Mouse (Mus musculus) liver, embryonic 13.5 days (tissue): Measurements from ENCODE around the gene Hist1h1b. TPM values are rescaled to one million over a fixed set of nuclear protein-coding genes. Genes with fewer than 3 reads are reported as not detected.
"Not testable (repeated sequence)": the region's sequence is repeated elsewhere in the genome, so short reads cannot be mapped to it uniquely, and the experiment has no call there.

Source experiments
- ATAC-seq: fragments of 200-750 bp; cut with Nextera tagmentation; 2 replicates; pipeline ENCODE4 v1.8.0; 2017; ENCODE audit warnings: low read depth, mild to moderate bottlenecking, moderate number of reproducible peaks, moderate library complexity
- DNase-seq: peaks from one replicate; pipeline ENCODE4 v3.0.0; 2022
- H3K27ac ChIP-seq: fragments of 300-500 bp; sonication (generic); 2 replicates; pipeline ENCODE4 v1.5.1; 2015; ENCODE audit warnings: moderate library complexity, mild to moderate bottlenecking, inconsistent platforms
- H3K27me3 ChIP-seq: fragments of 300-500 bp; sonication (generic); 2 replicates; pipeline ENCODE4 v1.6.1; 2015; ENCODE audit warnings: mild to moderate bottlenecking, inconsistent platforms
- H3K36me3 ChIP-seq: fragments of 300-500 bp; sonication (generic); 2 replicates; pipeline ENCODE4 v1.6.1; 2015; ENCODE audit warnings: mild to moderate bottlenecking, inconsistent platforms
- H3K4me1 ChIP-seq: fragments of 300-500 bp; sonication (generic); replicated peaks from 2 replicates; pipeline ENCODE4 v1.6.1; 2015; ENCODE audit warnings: inconsistent platforms
- H3K4me2 ChIP-seq: fragments of 300-500 bp; sonication (generic); 2 replicates; pipeline ENCODE4 v1.6.1; 2015; ENCODE audit warnings: inconsistent platforms, mild to moderate bottlenecking, moderate library complexity
- H3K4me3 ChIP-seq: fragments of 300-500 bp; sonication (generic); replicated peaks from 2 replicates; pipeline ENCODE4 v1.5.1; 2015; ENCODE audit warnings: mild to moderate bottlenecking, inconsistent platforms
- H3K9ac ChIP-seq: fragments of 300-500 bp; sonication (generic); 2 replicates; pipeline ENCODE4 v1.6.1; 2015; ENCODE audit warnings: mild to moderate bottlenecking, inconsistent platforms
- H3K9me3 ChIP-seq: fragments of 300-500 bp; sonication (generic); replicated peaks from 2 replicates; pipeline ENCODE4 v1.6.1; 2016; ENCODE audit warnings: inconsistent platforms
- WGBS: fragments of 180-500 bp; shearing (Covaris S2); methylation state at CpG from one replicate; pipeline ENCODE4 v1.1.7; 2015; ENCODE audit not compliant: insufficient replicate concordance; 5-methylcytosine and 5-hydroxymethylcytosine counted together
- polyA plus RNA-seq: library from polyadenylated mRNA; unstranded; fragments of >200 nt; fragmentation: Nextera tagmentation; extraction: Ambion mirVana; gene quantifications from 2 replicates; pipeline ENCODE4 v1.2.1, GENCODE M21; 2015

Gene Hist1h1b
- 37.3 and 37.6 TPM in 2 replicates for polyA plus RNA-seq

DNA sequence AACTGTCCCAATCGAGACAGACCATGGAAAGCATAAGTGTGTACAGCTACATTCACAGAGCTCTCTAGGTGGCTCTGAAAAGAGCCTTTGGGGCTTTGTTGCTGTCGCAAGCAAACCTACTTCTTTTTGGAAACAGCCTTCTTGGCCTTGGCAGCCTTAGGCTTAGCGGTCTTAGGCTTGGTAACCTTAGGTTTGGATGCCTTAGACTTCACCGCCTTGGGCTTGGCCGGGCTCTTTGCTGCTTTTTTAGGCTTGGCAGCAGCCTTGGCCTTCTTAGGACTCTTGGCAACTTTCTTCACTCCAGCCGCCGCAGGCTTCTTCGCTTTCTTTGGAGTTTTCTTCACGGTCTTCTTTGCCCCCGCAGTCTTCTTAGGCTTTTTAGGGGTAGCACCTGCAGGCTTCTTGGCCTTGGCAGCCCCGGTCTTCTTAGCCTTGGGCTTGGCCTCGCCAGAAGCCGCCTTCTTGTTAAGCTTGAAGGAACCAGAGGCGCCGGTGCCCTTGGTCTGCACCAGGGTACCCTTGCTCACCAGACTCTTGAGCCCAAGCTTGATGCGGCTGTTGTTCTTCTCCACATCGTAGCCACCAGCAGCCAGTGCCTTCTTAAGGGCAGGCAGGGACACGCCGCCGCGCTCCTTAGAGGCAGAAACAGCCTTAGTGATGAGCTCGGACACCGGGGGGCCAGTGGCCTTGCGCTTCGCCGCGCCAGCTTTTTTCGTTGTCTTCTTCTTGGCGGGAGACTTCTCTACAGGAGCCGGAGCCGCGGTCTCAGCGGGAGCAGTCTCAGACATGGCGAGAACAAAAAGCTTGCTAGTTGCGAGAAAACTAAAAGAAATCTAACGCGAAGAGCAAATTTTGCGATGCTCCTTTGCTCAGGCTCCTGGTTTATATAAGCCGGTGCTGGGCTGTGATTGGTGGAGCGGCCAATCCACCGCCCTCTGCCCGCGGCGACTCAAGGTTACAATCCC, at the start of gene Hist1h1b:
Gene Hist1h1b (minus strand): TSS at position 859 of the 965 bp plus-strand sequence.
- H3K27me3 ChIP-seq: no peaks in the 10 kb centered on the region
- H3K4me2 ChIP-seq: peak within 1 kb of the TSS; percentile 91
- DNase-seq (peak; percentile 87), ATAC-seq (peak; percentile 54)
- H3K9me3 ChIP-seq: no peaks in the 10 kb centered on the region
- H3K4me3 ChIP-seq: peak within 1 kb of the TSS; percentile 73
- no peaks in the 10 kb centered on the region for H3K36me3 ChIP-seq
- peak within 1 kb of the TSS; percentile 93 for H3K9ac ChIP-seq
- H3K4me1 ChIP-seq: peaks cover 57% of the 10 kb centered on the region
- under 1% methylated on average over 44 of the region's 44 CpGs for WGBS
- H3K27ac ChIP-seq: peak within 1 kb of the TSS; percentile 100

DNA sequence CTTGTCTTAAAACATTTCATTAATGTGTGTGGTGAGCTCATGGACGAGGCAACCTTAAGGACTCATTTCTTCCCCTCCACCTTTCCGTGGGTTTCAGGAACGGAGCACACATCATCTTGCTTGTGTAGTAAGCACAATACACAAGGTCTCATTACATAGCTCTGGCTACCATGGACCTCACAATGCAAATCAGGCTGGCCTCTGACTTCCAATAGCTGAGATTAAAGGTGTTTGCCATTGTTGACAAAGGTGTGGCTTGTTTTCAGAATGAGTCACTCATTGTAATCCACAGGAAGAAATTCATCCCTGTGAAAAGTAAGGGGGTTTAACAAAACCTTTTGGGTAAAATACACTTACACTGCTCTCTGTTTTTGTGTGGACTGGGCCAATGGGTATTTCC, 48.1 kb upstream of the Hist1h1b start:
- no peak for ATAC-seq
- Histone ChIP-seq H3K9me3 (no peaks in the 10 kb centered on the region), H3K27me3 (no peaks in the 10 kb centered on the region), H3K27ac (0 out of 2 replicates have a peak overlapping the region, but pooled peaks have one; percentile 87), H3K4me2 (no peak overlapping the region), H3K36me3 (peaks cover 4% of the 10 kb centered on the region; the same call in 1 of the 2 replicates), H3K4me3 (no peak overlapping the region), H3K4me1 (peaks cover 31% of the 10 kb centered on the region), H3K9ac (no peak overlapping the region)
- no peak for DNase-seq
- 79% methylated on average over 3 of the region's 3 CpGs for WGBS

DNA sequence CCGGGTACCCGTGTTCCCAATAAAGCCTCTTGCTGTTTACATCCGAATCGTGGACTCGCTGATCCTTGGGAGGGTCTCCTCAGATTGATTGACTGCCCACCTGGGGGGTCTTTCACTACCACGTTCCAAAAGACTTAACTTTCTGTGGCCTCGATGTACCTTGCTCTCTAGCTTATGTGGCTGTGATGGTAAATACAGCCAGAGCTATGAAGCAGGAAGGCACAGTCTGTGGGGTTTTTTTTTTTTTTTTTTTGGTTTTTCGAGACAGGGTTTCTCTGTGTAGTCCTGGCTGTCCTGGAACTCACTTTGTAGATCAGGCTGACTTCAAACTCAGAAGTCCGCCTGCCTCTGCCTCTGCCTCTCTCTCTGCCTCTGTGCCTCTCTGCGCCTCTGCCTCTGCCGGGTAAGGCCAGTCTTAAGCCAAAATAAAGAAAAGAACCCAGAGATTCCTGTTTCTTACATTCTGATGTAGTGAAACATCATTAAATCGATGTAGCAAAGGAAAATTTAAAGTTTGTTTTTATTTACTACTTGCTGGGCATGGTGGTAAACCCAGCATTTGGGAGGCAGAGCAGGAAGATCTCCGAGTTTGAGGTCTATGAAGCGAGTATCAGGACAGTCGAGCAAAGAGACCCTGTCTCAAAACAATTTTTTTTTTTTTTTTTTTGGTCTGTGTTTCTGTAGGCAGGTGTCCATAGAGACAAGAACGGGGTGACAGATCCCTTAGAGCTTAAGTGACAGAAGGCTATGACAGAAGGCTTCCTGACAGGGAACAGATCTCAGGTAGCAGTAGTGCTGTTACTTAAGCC, 39.9 kb upstream of the Hist1h1b start:
- DNase-seq, H3K4me2 ChIP-seq, H3K9me3 ChIP-seq, H3K27me3 ChIP-seq, H3K4me1 ChIP-seq, H3K4me3 ChIP-seq, H3K9ac ChIP-seq, H3K36me3 ChIP-seq, H3K27ac ChIP-seq: not testable (repeated sequence)
- WGBS: 69% methylated on average over 7 of the region's 16 CpGs
- ATAC-seq: peak; percentile 61; the same call in 1 of the 2 replicates

DNA sequence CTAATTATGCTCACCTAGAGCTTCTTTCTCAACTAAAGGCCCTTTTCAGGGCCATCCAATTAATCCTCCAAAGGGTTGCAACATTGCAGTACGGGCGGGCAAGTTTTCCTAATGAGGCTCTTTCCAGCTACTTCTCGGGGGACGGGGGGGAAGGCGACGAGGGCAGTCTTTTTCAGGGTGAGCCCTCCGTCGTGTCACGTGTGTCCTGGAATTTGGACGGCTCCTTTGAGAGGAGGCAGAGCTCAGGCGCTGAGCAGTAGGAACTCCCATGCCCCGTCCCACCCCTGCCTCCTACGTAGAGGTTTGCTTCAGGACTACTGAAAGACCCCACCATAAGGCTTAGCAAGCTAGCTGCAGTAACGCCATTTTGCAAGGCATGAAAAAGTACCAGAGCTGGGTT, 31.7 kb upstream of the Hist1h1b start:
- whole genome bisulfite sequencing: under 1% methylated on average over 14 of the region's 14 CpGs
- Histone ChIP-seq H3K27ac (peak overlapping the region; percentile 86), H3K4me2 (peak overlapping the region; percentile 48), H3K4me3 (peak overlapping the region; percentile 37), H3K9ac (peak overlapping the region; percentile 57)
- not testable (repeated sequence) for H3K27me3 ChIP-seq, H3K4me1 ChIP-seq, H3K36me3 ChIP-seq, H3K9me3 ChIP-seq
- ATAC-seq: peak; percentile 62
- peak; percentile 53 for DNase-seq

DNA sequence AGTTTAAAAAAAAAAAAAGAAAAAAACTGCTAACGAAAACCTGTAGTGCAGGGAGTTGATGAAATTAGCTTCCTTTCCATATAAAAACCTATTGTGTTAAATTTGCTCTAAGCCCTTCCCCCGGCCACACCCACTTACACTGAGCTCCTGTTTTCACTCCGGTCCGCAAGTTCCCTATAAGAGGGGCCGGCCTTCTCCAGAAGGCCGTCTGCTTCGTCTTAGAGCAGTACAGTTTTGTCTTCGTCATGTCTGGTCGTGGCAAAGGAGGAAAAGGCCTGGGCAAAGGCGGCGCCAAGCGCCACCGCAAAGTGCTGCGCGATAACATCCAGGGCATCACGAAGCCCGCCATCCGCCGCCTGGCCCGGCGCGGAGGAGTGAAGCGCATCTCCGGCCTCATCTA, 31.1 kb upstream of the Hist1h1b start, which contains the start of gene Hist1h4m:
Gene Hist1h4m (plus strand): TSS at position 208 of the 400 bp plus-strand sequence.
- H3K27ac ChIP-seq: peak within 1 kb of the TSS; percentile 86
- H3K4me2 ChIP-seq: peak within 1 kb of the TSS; percentile 48
- DNase-seq, H3K36me3 ChIP-seq, H3K4me1 ChIP-seq, H3K27me3 ChIP-seq, H3K9me3 ChIP-seq: not testable (repeated sequence)
- peak; percentile 19 for ATAC-seq
- H3K9ac ChIP-seq: peak within 1 kb of the TSS; percentile 57
- peak within 1 kb of the TSS; percentile 37 for H3K4me3 ChIP-seq
- WGBS: no CpG with 5 or more reads among the region's 24 CpGs

DNA sequence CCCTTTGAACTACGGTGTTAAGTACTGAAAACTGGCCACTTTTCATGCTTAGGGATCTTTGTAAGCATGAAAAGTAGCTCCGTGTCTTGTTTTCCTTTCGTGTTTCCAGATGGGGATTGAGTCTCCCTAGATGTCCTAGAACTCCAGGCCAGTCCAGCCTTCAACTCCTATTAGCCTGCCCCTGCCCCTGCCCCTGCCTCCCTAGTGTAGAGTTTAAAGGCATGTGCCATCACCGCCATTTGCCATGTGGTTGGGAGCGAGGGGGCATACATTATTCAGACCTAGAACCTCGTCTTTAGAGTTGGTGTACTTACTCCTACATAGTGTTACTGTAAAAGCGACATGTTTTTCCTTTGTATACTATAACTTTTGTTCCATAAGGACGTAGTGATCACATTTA, 30.6 kb upstream of the Hist1h1b start:
- not testable (repeated sequence) for H3K9me3 ChIP-seq, H3K4me1 ChIP-seq, H3K27ac ChIP-seq, DNase-seq, H3K4me2 ChIP-seq, H3K9ac ChIP-seq, H3K36me3 ChIP-seq, H3K4me3 ChIP-seq, H3K27me3 ChIP-seq
- peak; percentile 5; the same call in 1 of the 2 replicates for ATAC-seq
- WGBS: no CpG with 5 or more reads among the region's 8 CpGs

DNA sequence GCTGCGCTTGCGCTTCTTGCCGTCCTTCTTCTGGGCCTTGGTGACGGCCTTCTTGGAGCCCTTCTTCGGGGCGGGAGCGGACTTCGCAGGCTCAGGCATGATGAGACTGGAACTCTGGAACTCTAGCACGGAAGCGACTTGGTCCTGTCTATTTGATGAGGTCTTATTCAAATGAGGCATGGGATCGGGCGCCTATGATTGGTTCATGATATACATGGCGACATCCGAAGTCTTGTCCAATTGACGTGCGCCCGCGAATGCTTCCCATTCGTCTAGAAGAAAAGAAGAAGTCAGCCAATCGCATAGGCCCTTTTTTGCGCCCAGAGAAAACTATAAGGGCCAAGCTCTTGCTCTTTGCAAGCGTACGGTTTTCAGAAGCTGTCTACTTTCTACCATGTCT, 29.6 kb upstream of the Hist1h1b start, which contains the start of the genes Hist1h2bq and Hist1h2ao:
Gene Hist1h2bq (minus strand): TSS at position 125 of the 400 bp plus-strand sequence.
Gene Hist1h2ao (plus strand): TSS at position 393 of the 400 bp plus-strand sequence.
- ATAC-seq: peak; percentile 87
- not testable (repeated sequence) for H3K27me3 ChIP-seq, H3K27ac ChIP-seq, H3K9ac ChIP-seq, H3K4me1 ChIP-seq, H3K36me3 ChIP-seq, DNase-seq, H3K4me2 ChIP-seq, H3K4me3 ChIP-seq, H3K9me3 ChIP-seq
- WGBS: no CpG with 5 or more reads among the region's 23 CpGs

DNA sequence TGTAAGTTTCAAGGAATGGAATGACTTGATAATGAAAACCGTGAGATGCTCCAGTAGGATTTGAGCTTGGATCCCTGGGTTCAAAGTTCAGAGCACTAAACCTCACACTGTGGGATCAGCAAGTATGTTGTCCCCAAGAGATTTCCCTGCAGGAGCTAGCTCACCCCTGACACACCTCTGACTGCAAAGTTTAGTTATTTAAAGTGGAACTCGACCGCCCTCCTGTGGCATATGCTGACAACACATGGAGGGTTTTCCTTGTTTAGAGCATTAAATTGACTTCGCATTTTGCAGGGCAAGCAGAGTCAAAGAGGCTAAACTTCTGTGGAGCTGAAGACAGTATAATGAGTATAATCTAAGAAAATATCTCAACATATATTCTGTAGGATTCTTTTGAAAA, 22.6 kb upstream of the Hist1h1b start:
- no CpG with 5 or more reads among the region's 4 CpGs for WGBS
- ATAC-seq: peak; percentile 68
- not testable (repeated sequence) for H3K9me3 ChIP-seq, H3K4me1 ChIP-seq, H3K27ac ChIP-seq, H3K4me2 ChIP-seq, H3K36me3 ChIP-seq, H3K4me3 ChIP-seq, DNase-seq, H3K9ac ChIP-seq, H3K27me3 ChIP-seq

DNA sequence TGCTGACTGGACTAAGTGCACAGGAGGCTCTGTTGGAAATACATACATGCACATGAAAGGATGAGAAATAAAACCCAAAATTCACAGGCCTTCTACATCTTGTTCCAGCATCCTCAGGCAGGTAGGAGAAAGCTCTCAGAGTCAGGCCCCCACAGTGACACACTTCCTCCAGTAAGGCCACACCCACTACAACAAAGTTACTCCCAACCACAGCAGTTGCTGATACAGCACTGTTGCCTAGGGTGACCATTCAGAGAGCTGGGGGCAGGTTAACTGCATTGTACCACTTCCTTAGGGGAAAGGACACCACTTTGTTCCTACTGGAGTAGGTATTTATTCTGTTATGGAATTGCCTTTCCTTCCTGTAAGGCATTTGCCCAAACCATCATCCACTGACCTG, 16.7 kb upstream of the Hist1h1b start:
- not testable (repeated sequence) for H3K9me3 ChIP-seq, H3K36me3 ChIP-seq, H3K4me3 ChIP-seq, H3K4me1 ChIP-seq, DNase-seq, H3K27ac ChIP-seq, H3K9ac ChIP-seq, H3K4me2 ChIP-seq, H3K27me3 ChIP-seq
- peak; percentile 74 for ATAC-seq

DNA sequence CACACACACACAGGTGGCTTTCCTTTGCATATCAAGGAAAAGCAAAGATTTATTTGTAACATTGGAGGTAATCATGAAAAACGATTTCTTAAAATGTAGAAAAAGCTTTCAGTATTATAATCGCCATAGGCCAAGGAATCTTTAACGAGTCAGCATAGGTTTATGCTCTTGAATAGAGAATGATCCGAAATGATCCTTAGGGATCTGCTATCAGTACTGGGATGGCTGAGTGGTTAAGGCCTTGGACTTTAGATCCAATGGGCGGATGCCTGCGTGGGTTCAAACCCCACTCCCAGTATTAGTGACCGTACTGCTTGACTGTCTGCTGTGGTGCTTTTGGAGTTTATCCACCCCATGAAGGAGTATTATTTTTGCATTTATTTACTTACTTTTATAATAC, 15.2 kb upstream of the Hist1h1b start:
- Histone ChIP-seq H3K27ac (no peak overlapping the region), H3K4me3 (no peak overlapping the region), H3K4me2 (no peak overlapping the region), H3K27me3 (no peaks in the 10 kb centered on the region), H3K9ac (no peak overlapping the region), H3K4me1 (peaks cover 5% of the 10 kb centered on the region), H3K9me3 (no peaks in the 10 kb centered on the region), H3K36me3 (no peaks in the 10 kb centered on the region)
- whole genome bisulfite sequencing: 78% methylated on average over 7 of the region's 7 CpGs
- DNase-seq: no peak
- no peak for ATAC-seq

DNA sequence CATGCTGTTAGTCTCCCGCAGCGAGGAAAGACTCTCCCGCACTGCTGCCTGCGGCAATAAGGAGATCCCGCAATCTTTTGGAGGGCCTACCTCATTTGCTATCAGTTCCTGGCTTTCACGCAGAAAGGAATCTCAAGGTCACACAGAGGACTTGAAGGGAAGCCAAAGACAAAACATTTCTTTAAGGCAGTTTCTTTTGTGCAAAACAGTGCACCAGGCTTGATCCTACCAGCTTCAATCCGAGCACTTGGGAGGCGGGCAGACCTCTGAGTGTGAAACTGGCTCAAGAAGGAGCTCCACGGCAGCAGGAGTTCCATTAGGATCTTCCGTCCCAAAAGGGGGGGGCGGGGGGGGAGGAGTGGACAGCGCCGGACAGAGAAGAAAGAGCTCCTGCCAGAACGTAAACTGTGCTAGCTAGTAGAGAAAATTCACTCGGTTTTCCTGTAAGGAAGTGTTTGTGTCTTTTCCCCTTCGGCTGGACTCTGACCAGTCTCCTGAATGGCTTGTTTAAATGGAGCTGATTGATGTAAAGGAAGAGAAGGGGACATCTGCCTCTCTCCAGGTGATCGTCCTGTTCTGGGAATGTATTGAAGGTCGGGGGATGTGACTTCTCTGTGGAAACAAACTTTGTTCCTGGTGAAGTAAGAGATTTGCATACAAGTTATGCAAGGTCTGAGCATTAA, 10.3 kb upstream of the Hist1h1b start:
- Histone ChIP-seq H3K4me2 (peak overlapping the region; percentile 41), H3K27ac (no peak overlapping the region), H3K4me3 (no peak overlapping the region), H3K9ac (peak overlapping the region; percentile 52; the same call in 1 of the 2 replicates), H3K36me3 (no peaks in the 10 kb centered on the region), H3K9me3 (no peaks in the 10 kb centered on the region), H3K27me3 (no peaks in the 10 kb centered on the region), H3K4me1 (peaks cover 36% of the 10 kb centered on the region)
- no peak for ATAC-seq
- 33% methylated on average over 17 of the region's 18 CpGs for WGBS
- no peak for DNase-seq
